Mouse (Mus musculus): ENCODE results near the gene Stx12. TPM values are rescaled to one million over a fixed set of nuclear protein-coding genes. Genes with fewer than 3 reads are reported as not detected.

Stx12 gene
- total RNA-seq, 2 experiments from 2014 or later: 106 to 111 TPM

GRCm38 (mm10) chr4:132871116-132871515 lies 13.2 kb downstream of the Stx12 start:
- no peak for DNase-seq (ENCODE audit: low spot score in 2 of 2)

- no peak for DNase-seq (ENCODE audit: low spot score in 2 of 2)
Observed at GRCm38 (mm10) chr4:132864856-132865255, 19.5 kb downstream of the Stx12 start.

- no peak for DNase-seq (ENCODE audit: low spot score in 2 of 2)
Observed at GRCm38 (mm10) chr4:132863012-132863411, 21.3 kb downstream of the Stx12 start.

GRCm38 (mm10) chr4:132860880-132861279 lies 23.4 kb downstream of the Stx12 start:
- DNase-seq (ENCODE audit: low spot score in 2 of 2): no peak

GRCm38 (mm10) chr4:132843705-132844071 lies 40.6 kb downstream of the Stx12 start:
- no peak for DNase-seq (ENCODE audit: low spot score in 2 of 2)

GRCm38 (mm10) chr4:132842970-132843704 lies 41.2 kb downstream of the Stx12 start, which contains the start of gene Ppp1r8:
Gene Ppp1r8 (minus strand): TSS chr4:132843169.
- peak; percentile 83 to 93 for DNase-seq (ENCODE audit: low spot score in 2 of 2)

GRCm38 (mm10) chr4:132842281-132842906 lies 41.9 kb downstream of the Stx12 start:
- peak; percentile 15 to 16 for DNase-seq (ENCODE audit: low spot score in 2 of 2)

GRCm38 (mm10) chr4:132841493-132841892 lies 42.8 kb downstream of the Stx12 start:
- no peak for DNase-seq (ENCODE audit: low spot score in 2 of 2)

GRCm38 (mm10) chr4:132823614-132824366 lies 60.5 kb downstream of the Stx12 start:
- DNase-seq (ENCODE audit: low spot score in 2 of 2): peak; percentile 73 to 78

GRCm38 (mm10) chr4:132818442-132818841 lies 65.9 kb downstream of the Stx12 start:
- no peak for DNase-seq (ENCODE audit: low spot score in 2 of 2)

GRCm38 (mm10) chr4:132816855-132817254 lies 67.5 kb downstream of the Stx12 start:
- no peak for DNase-seq (ENCODE audit: low spot score in 2 of 2)

- DNase-seq (ENCODE audit: low spot score in 2 of 2): no peak
Observed at GRCm38 (mm10) chr4:132816404-132816803, 67.9 kb downstream of the Stx12 start.

- DNase-seq (ENCODE audit: low spot score in 2 of 2): peak; percentile 59 to 82
Observed at GRCm38 (mm10) chr4:132809621-132810020, 74.7 kb downstream of the Stx12 start.

GRCm38 (mm10) chr4:132807771-132808641 lies 76.3 kb downstream of the Stx12 start:
- no peak for DNase-seq (ENCODE audit: low spot score in 2 of 2)

GRCm38 (mm10) chr4:132806620-132807191 lies 77.6 kb downstream of the Stx12 start:
- no peak for DNase-seq (ENCODE audit: low spot score in 2 of 2)

GRCm38 (mm10) chr4:132805599-132806197 lies 78.6 kb downstream of the Stx12 start:
- DNase-seq (ENCODE audit: low spot score in 2 of 2): no peak

- DNase-seq (ENCODE audit: low spot score in 2 of 2): no peak
Observed at GRCm38 (mm10) chr4:132805146-132805545, 79.2 kb downstream of the Stx12 start.

GRCm38 (mm10) chr4:132804331-132804730 lies 80.0 kb downstream of the Stx12 start:
- DNase-seq (ENCODE audit: low spot score in 2 of 2): no peak

- DNase-seq (ENCODE audit: low spot score in 2 of 2): no peak
Observed at GRCm38 (mm10) chr4:132803876-132804275, 80.4 kb downstream of the Stx12 start.

Measured in left cerebral cortex, adult 18-20 months (tissue).